8 mouse cellular contexts compared by ENCODE assay signal in genomic region chr6:144782031-144782857, GRCm38 (mm10). TPM values are rescaled to one million over a fixed set of nuclear protein-coding genes. Genes with fewer than 3 reads are reported as not detected.
A peak's percentile ranks its signal among the peaks of the same experiment; 100 is the strongest.
DNase-seq lines count a peak whose midpoint lies in the region; ATAC-seq and TF ChIP-seq lines count a peak whose summit lies in the region.

No protein-coding gene starts in this region.

- H3K4me1 ChIP-seq in forebrain, embryonic 11.5 days (replicated peaks; ENCODE audit: control insufficient read depth, insufficient read depth, low read length) = peaks cover 4% of the 10 kb centered on the region
- H3K4me1 ChIP-seq in hindbrain, postnatal 0 days (ENCODE audit: insufficient read depth, low read length) = 0 out of 2 replicates have a peak, but pooled peaks cover 5% of the 10 kb centered on the region
- no peaks in the 10 kb centered on the region for H3K4me1 ChIP-seq in stomach, embryonic 15.5 days

- H3K27me3 ChIP-seq in forebrain, embryonic 11.5 days (ENCODE audit: control insufficient read depth, insufficient read depth, low read length) = peaks cover 2% of the 10 kb centered on the region; the same call in 1 of the 2 replicates
- H3K27me3 ChIP-seq in hindbrain, postnatal 0 days (ENCODE audit: insufficient read depth, low read length) = no peaks in the 10 kb centered on the region
- H3K27me3 ChIP-seq in stomach, embryonic 15.5 days (replicated peaks) = no peaks in the 10 kb centered on the region

- no peak for TF ChIP-seq CTCF in layer of hippocampus, adult 2 months (conservative IDR thresholded peaks at IDR 0.05)
- TF ChIP-seq CTCF in hindbrain, postnatal 0 days (IDR thresholded peaks at IDR 0.05; ENCODE audit: low read depth) = no peak

- no peak for DNase-seq in layer of hippocampus, adult 2 months (ENCODE audit: low spot score in 2 of 2)
- no peak for DNase-seq in layer of hippocampus, adult 9-10 months (ENCODE audit: low spot score)
- DNase-seq in adipocyte (ENCODE audit: low spot score) = peak; percentile 24
- DNase-seq in forebrain, embryonic 11.5 days (ENCODE audit: low spot score) = peak; percentile 59
- peak; percentile 48 for DNase-seq in hindbrain, postnatal 0 days (ENCODE audit: low spot score)
- DNase-seq in gastrocnemius, adult 8-10 months (ENCODE audit: low spot score in 2 of 2) = no peak

- no peaks in the 10 kb centered on the region for H3K9me3 ChIP-seq in forebrain, embryonic 11.5 days (ENCODE audit: control insufficient read depth, low read length)
- no peaks in the 10 kb centered on the region for H3K9me3 ChIP-seq in hindbrain, postnatal 0 days (ENCODE audit: low read length)
- H3K9me3 ChIP-seq in stomach, embryonic 15.5 days = no peaks in the 10 kb centered on the region

- peak overlapping the region; percentile 96 for H3K4me2 ChIP-seq in forebrain, embryonic 11.5 days (ENCODE audit: low read depth, low read length, severe bottlenecking)
- H3K4me2 ChIP-seq in hindbrain, postnatal 0 days (ENCODE audit: low read depth, low read length) = peak overlapping the region; percentile 97
- H3K4me2 ChIP-seq in stomach, embryonic 15.5 days = peak overlapping the region; percentile 95

- under 1% methylated on average over 50 of the region's 55 CpGs for WGBS in forebrain, embryonic 11.5 days
- 1% methylated on average over 50 of the region's 55 CpGs for WGBS in hindbrain, postnatal 0 days
- WGBS in macrophage (ENCODE audit: missing documents) = 2% methylated on average over 52 of the region's 55 CpGs
- WGBS in stomach, embryonic 15.5 days = under 1% methylated on average over 38 of the region's 55 CpGs

- peak overlapping the region; percentile 61; the same call in 1 of the 2 replicates for H3K27ac ChIP-seq in layer of hippocampus, adult 2 months
- no peak overlapping the region for H3K27ac ChIP-seq in forebrain, embryonic 11.5 days (ENCODE audit: low read depth, low read length)
- H3K27ac ChIP-seq in hindbrain, postnatal 0 days = 0 out of 2 replicates have a peak overlapping the region, but pooled peaks have one; percentile 54
- H3K27ac ChIP-seq in macrophage = no peak overlapping the region
- H3K27ac ChIP-seq in stomach, embryonic 15.5 days = no peak overlapping the region

- no peaks in the 10 kb centered on the region for H3K36me3 ChIP-seq in forebrain, embryonic 11.5 days (ENCODE audit: control insufficient read depth, insufficient read depth, low read length)
- no peaks in the 10 kb centered on the region for H3K36me3 ChIP-seq in hindbrain, postnatal 0 days (ENCODE audit: insufficient read depth, low read length)
- no peaks in the 10 kb centered on the region for H3K36me3 ChIP-seq in macrophage (ENCODE audit: inconsistent target)
- no peaks in the 10 kb centered on the region for H3K36me3 ChIP-seq in stomach, embryonic 15.5 days

- peak; percentile 58 for ATAC-seq in forebrain, embryonic 11.5 days (replicated peaks; ENCODE audit: low FRiP score)
- peak; percentile 74 for ATAC-seq in hindbrain, postnatal 0 days
- ATAC-seq in stomach, embryonic 15.5 days (ENCODE audit: insufficient read depth, low FRiP score, low read depth) = no peak

- H3K4me3 ChIP-seq in layer of hippocampus, adult 2 months = peak overlapping the region; percentile 75
- peak overlapping the region; percentile 76 for H3K4me3 ChIP-seq in forebrain, embryonic 11.5 days (ENCODE audit: low read depth, low read length)
- H3K4me3 ChIP-seq in hindbrain, postnatal 0 days (ENCODE audit: low read length) = peak overlapping the region; percentile 87
- peak overlapping the region; percentile 9; the same call in 1 of the 2 replicates for H3K4me3 ChIP-seq in macrophage (ENCODE audit: inconsistent target)
- peak overlapping the region; percentile 84 for H3K4me3 ChIP-seq in stomach, embryonic 15.5 days (replicated peaks)

- peak overlapping the region; percentile 73 for H3K9ac ChIP-seq in forebrain, embryonic 11.5 days (ENCODE audit: low read length)
- H3K9ac ChIP-seq in hindbrain, postnatal 0 days (replicated peaks; ENCODE audit: low read length) = peak overlapping the region; percentile 71
- peak overlapping the region; percentile 22; the same call in 1 of the 2 replicates for H3K9ac ChIP-seq in stomach, embryonic 15.5 days

- no peaks in the 10 kb centered on the region for H3K79me2 ChIP-seq in macrophage (ENCODE audit: inconsistent target)

RNA-seq across cellular contexts. Expression of gene Sox5, which starts 0.5 kb away (rescaled TPM):
- 10 to 100 TPM; 36.8 to 42.0 TPM for total RNA-seq in layer of hippocampus, adult 2 months (2021)
- polyA plus RNA-seq in forebrain, embryonic 11.5 days (2014; fragmentation: Nextera tagmentation; extraction: Ambion mirVana) = 61.5 and 65.1 TPM in 2 replicates
- total RNA-seq in hindbrain, postnatal 0 days (2014; rRNA removed) = 12.3 and 26.2 TPM in 2 replicates
- 32.9 and 35.1 TPM in 2 replicates for polyA plus RNA-seq in hindbrain, postnatal 0 days (2015; fragmentation: Nextera tagmentation; extraction: Ambion mirVana)
- 1 to 10 TPM in 1 of 26 experiments, under 1 TPM in 2, not detected in 23; 0.44 to 1.3 (median 0.47) TPM for total RNA-seq in macrophage (2018; cell fraction: chromatin; rRNA removed)
- under 1 TPM in 2 of 26 experiments, not detected in 24; 0.03 TPM for total RNA-seq in macrophage (2018; cell fraction: cytosol; rRNA removed)
- under 1 TPM in 6 of 26 experiments, not detected in 20; 0.18 to 0.61 (median 0.45) TPM for total RNA-seq in macrophage (2018; cell fraction: nucleus; rRNA removed)
- not detected in 3 replicates for polyA plus RNA-seq in macrophage (2018)
- 22.4 and 25.5 TPM in 2 replicates for polyA plus RNA-seq in stomach, embryonic 15.5 days (2015; fragmentation: Nextera tagmentation; extraction: Ambion mirVana)
- total RNA-seq in gastrocnemius, adult 8-10 months (2022) = 1 to 10 TPM in 2 of 4 experiments, under 1 TPM in 2; 0.83 to 2.4 (median 0.96) TPM

Comparison
In these comparisons a context has a peak if more than half of its experiments do, and no peak if none do; other contexts are left out.
1. DNase-seq: peak in adipocyte (single experiment), forebrain, embryonic 11.5 days (single experiment) and hindbrain, postnatal 0 days (single experiment); none in layer of hippocampus, adult 2 months (0 of 2), layer of hippocampus, adult 9-10 months (single experiment) and gastrocnemius, adult 8-10 months (0 of 2).
2. H3K27ac ChIP-seq: peak in layer of hippocampus, adult 2 months (single experiment) and hindbrain, postnatal 0 days (single experiment); none in forebrain, embryonic 11.5 days (single experiment), macrophage (single experiment) and stomach, embryonic 15.5 days (single experiment).
3. H3K4me3 ChIP-seq: peak in every context shown above with its lines; median percentile 87 in hindbrain, postnatal 0 days; 84 in stomach, embryonic 15.5 days; 76 in forebrain, embryonic 11.5 days; 75 in layer of hippocampus, adult 2 months; 9 in macrophage.
4. H3K9ac ChIP-seq: peak in every context shown above with its lines; median percentile 73 in forebrain, embryonic 11.5 days; 71 in hindbrain, postnatal 0 days; 22 in stomach, embryonic 15.5 days.
5. RNA of gene Sox5, which starts 0.5 kb away (polyA plus RNA-seq): 61.5 to 65.1 TPM in forebrain, embryonic 11.5 days, 32.9 to 35.1 TPM in hindbrain, postnatal 0 days and 22.4 to 25.5 TPM in stomach, embryonic 15.5 days; not detected in macrophage; every median in the first group is over 10 times any median in the second.
6. Peak in every context shown above with its lines, with median percentiles within 50 percentile points of each other: H3K4me2 ChIP-seq.